Comparison of ENCODE assay signal across 26 mouse cellular contexts in genomic region chr4:12592973-12593372, GRCm38 (mm10).
A peak's percentile ranks its signal among the peaks of the same experiment; 100 is the strongest.
DNase-seq lines count a peak whose midpoint lies in the region; ATAC-seq and TF ChIP-seq lines count a peak whose summit lies in the region.
"Had no signal": no experiment of that assay in that cellular context is flagged by ENCODE, and none has a peak within 500 bp of the region (broad histone marks: within the 10 kb centered on the region; RNA-seq: fewer than 3 reads in every experiment).

No protein-coding gene starts in this region.

- peak; percentile 53 for DNase-seq in embryonic facial prominence, embryonic 11.5 days (ENCODE audit: low spot score)
- DNase-seq in embryonic facial prominence, embryonic 10.5 days (ENCODE audit: low spot score): no peak
- peak; percentile 25 for DNase-seq in limb, embryonic 14.5 days (ENCODE audit: low spot score)
- DNase-seq in limb, embryonic 10.5 days (ENCODE audit: low spot score): no peak
- peak; percentile 38 for DNase-seq in CH12.LX (ENCODE audit: extremely low read depth)
- peak; percentile 33 for DNase-seq in embryo, embryonic 11 days
- no peak for DNase-seq in forebrain, embryonic 10.5 days (ENCODE audit: extremely low spot score, low spot score)
- DNase-seq in ovary, postnatal 14 days (ENCODE audit: low spot score): no peak
- DNase-seq: adrenal gland, adult 2 months; adrenal gland, postnatal 14 days; B cell, adult 2 months; cerebellum, adult 11-12 months; cerebellum, adult 8-10 months; cerebellum, postnatal 10 days; cerebellum, postnatal 36 days; forebrain, postnatal 0 days; gastrocnemius, postnatal 25 days; heart, adult 18-20 months; heart, postnatal 14 days had no signal

- 26% methylated on average over 3 of the region's 3 CpGs for WGBS in embryonic facial prominence, embryonic 11.5 days
- WGBS in embryonic facial prominence, embryonic 10.5 days: 51% methylated on average over 3 of the region's 3 CpGs
- 22% methylated on average over 3 of the region's 3 CpGs for WGBS in limb, embryonic 14.5 days
- WGBS in limb, embryonic 10.5 days: 28% methylated on average over 3 of the region's 3 CpGs
- 76% methylated on average over 3 of the region's 3 CpGs for WGBS in forebrain, embryonic 10.5 days

- H3K79me2 ChIP-seq in CH12.LX (replicated peaks; ENCODE audit: control insufficient read depth, extremely low read depth, insufficient read depth, poor library complexity, severe bottlenecking): no peaks in the 10 kb centered on the region

- no peaks in the 10 kb centered on the region for H3K9me3 ChIP-seq in embryonic facial prominence, embryonic 11.5 days (replicated peaks; ENCODE audit: control insufficient read depth, low read length)
- no peaks in the 10 kb centered on the region for H3K9me3 ChIP-seq in embryonic facial prominence, embryonic 10.5 days
- no peaks in the 10 kb centered on the region for H3K9me3 ChIP-seq in limb, embryonic 14.5 days (ENCODE audit: control insufficient read depth, low read length)
- no peaks in the 10 kb centered on the region for H3K9me3 ChIP-seq in limb, embryonic 10.5 days (replicated peaks)
- no peaks in the 10 kb centered on the region for H3K9me3 ChIP-seq in CH12.LX (replicated peaks; ENCODE audit: low read length)
- H3K9me3 ChIP-seq in forebrain, embryonic 10.5 days: no peaks in the 10 kb centered on the region
- H3K9me3 ChIP-seq: embryonic facial prominence, embryonic 13.5 days; heart, embryonic 15.5 days; hindbrain, embryonic 12.5 days; hindbrain, embryonic 15.5 days had no signal

- H3K4me3 ChIP-seq in embryonic facial prominence, embryonic 11.5 days (ENCODE audit: low read depth, low read length): no peak overlapping the region
- H3K4me3 ChIP-seq in embryonic facial prominence, embryonic 10.5 days: no peak overlapping the region
- H3K4me3 ChIP-seq in limb, embryonic 14.5 days (replicated peaks; ENCODE audit: low read length): no peak overlapping the region
- H3K4me3 ChIP-seq in limb, embryonic 10.5 days: no peak overlapping the region
- H3K4me3 ChIP-seq in CH12.LX (replicated peaks in 1 of 3; ENCODE audit: low read depth in 2 of 3, low read length in 2 of 3, poor library complexity in 1 of 3): no peak overlapping the region
- H3K4me3 ChIP-seq in forebrain, embryonic 10.5 days: no peak overlapping the region
- H3K4me3 ChIP-seq: embryonic facial prominence, embryonic 13.5 days; heart, embryonic 12.5 days; heart, embryonic 15.5 days; hindbrain, embryonic 12.5 days; hindbrain, embryonic 15.5 days had no signal

- H3K4me1 ChIP-seq in embryonic facial prominence, embryonic 11.5 days (ENCODE audit: control insufficient read depth, insufficient read depth, low read length): peaks cover 4% of the 10 kb centered on the region; the same call in 1 of the 2 replicates
- peaks cover 34% of the 10 kb centered on the region for H3K4me1 ChIP-seq in embryonic facial prominence, embryonic 10.5 days
- H3K4me1 ChIP-seq in limb, embryonic 14.5 days (ENCODE audit: control insufficient read depth, insufficient read depth, low read length): peaks cover 27% of the 10 kb centered on the region
- peaks cover 46% of the 10 kb centered on the region for H3K4me1 ChIP-seq in limb, embryonic 10.5 days
- peaks cover 8 to 24% of the 10 kb centered on the region in 2 experiments for H3K4me1 ChIP-seq in CH12.LX (ENCODE audit: control insufficient read depth in 1 of 2, insufficient read depth in 2 of 2)
- peaks cover 11% of the 10 kb centered on the region; the same call in 1 of the 2 replicates for H3K4me1 ChIP-seq in forebrain, embryonic 10.5 days
- H3K4me1 ChIP-seq: heart, embryonic 12.5 days; heart, embryonic 15.5 days; hindbrain, embryonic 12.5 days; hindbrain, embryonic 15.5 days had no signal

- in situ Hi-C loops in CH12.LX (cut with MboI; ENCODE audit: low pct_ligation_motif_present, low pct_unique_long_range_greater_than_20kb, low sequenced_read_pairs): no loop called here

- dilution Hi-C loops in CH12.LX (cut with MboI; ENCODE audit: extremely low pct_ligation_motif_present, extremely low pct_unique_long_range_greater_than_20kb, low sequenced_read_pairs): no loop called here

- no peaks in the 10 kb centered on the region for H3K27me3 ChIP-seq in embryonic facial prominence, embryonic 11.5 days (ENCODE audit: control insufficient read depth, insufficient read depth, low read length)
- H3K27me3 ChIP-seq in embryonic facial prominence, embryonic 10.5 days (replicated peaks; ENCODE audit: low read depth, poor library complexity, severe bottlenecking): no peaks in the 10 kb centered on the region
- H3K27me3 ChIP-seq in limb, embryonic 14.5 days (ENCODE audit: control insufficient read depth, insufficient read depth, low read length): no peaks in the 10 kb centered on the region
- no peaks in the 10 kb centered on the region for H3K27me3 ChIP-seq in limb, embryonic 10.5 days (ENCODE audit: low read depth, poor library complexity, severe bottlenecking)
- no peaks in the 10 kb centered on the region for H3K27me3 ChIP-seq in CH12.LX (replicated peaks)
- no peaks in the 10 kb centered on the region for H3K27me3 ChIP-seq in forebrain, embryonic 10.5 days (ENCODE audit: poor library complexity, severe bottlenecking)
- H3K27me3 ChIP-seq: embryonic facial prominence, embryonic 13.5 days; heart, embryonic 12.5 days; heart, embryonic 15.5 days; hindbrain, embryonic 12.5 days; hindbrain, embryonic 15.5 days had no signal

- TF ChIP-seq RAD21 in CH12.LX (IDR thresholded peaks at IDR 0.05; ENCODE audit: low read depth, low read length): no peak

- H3K27ac ChIP-seq in embryonic facial prominence, embryonic 11.5 days (replicated peaks; ENCODE audit: low read depth, low read length): no peak overlapping the region
- H3K27ac ChIP-seq in embryonic facial prominence, embryonic 10.5 days (replicated peaks): no peak overlapping the region
- H3K27ac ChIP-seq in limb, embryonic 14.5 days (replicated peaks; ENCODE audit: low read depth, low read length): no peak overlapping the region
- no peak overlapping the region for H3K27ac ChIP-seq in limb, embryonic 10.5 days
- H3K27ac ChIP-seq in CH12.LX (ENCODE audit: insufficient read depth, low read depth): no peak overlapping the region
- no peak overlapping the region for H3K27ac ChIP-seq in forebrain, embryonic 10.5 days
- H3K27ac ChIP-seq: embryonic facial prominence, embryonic 13.5 days; heart, embryonic 15.5 days; hindbrain, embryonic 12.5 days; hindbrain, embryonic 15.5 days had no signal

- no peak for TF ChIP-seq POLR2A in limb, embryonic 14.5 days (IDR thresholded peaks at IDR 0.05; ENCODE audit: borderline replicate concordance, extremely low read depth, insufficient read depth, insufficient read length)
- no peak for TF ChIP-seq POLR2A in CH12.LX (IDR thresholded peaks at IDR 0.05; ENCODE audit: low read depth, low read length)

- TF ChIP-seq EP300 in CH12.LX (IDR thresholded peaks at IDR 0.05; ENCODE audit: low read length): peak; percentile 33; the same call in 1 of the 2 replicates

- TF ChIP-seq CTCF in CH12.LX (conservative IDR thresholded peaks at IDR 0.05 in 1 of 2, IDR thresholded peaks at IDR 0.05 in 1 of 2; ENCODE audit: low read depth in 2 of 2, low read length in 2 of 2): no peak

- H3K4me2 ChIP-seq in embryonic facial prominence, embryonic 11.5 days (ENCODE audit: low read depth, low read length): no peak overlapping the region
- no peak overlapping the region for H3K4me2 ChIP-seq in limb, embryonic 14.5 days (replicated peaks; ENCODE audit: low read depth, low read length, severe bottlenecking)
- H3K4me2 ChIP-seq in CH12.LX (ENCODE audit: insufficient read depth, low read depth, poor library complexity, severe bottlenecking): peak overlapping the region; percentile 50; the same call in 1 of the 2 replicates
- H3K4me2 ChIP-seq: embryonic facial prominence, embryonic 13.5 days; heart, embryonic 12.5 days; heart, embryonic 15.5 days; hindbrain, embryonic 12.5 days; hindbrain, embryonic 15.5 days had no signal

- no peak overlapping the region for H3K9ac ChIP-seq in embryonic facial prominence, embryonic 11.5 days (replicated peaks; ENCODE audit: low read length)
- no peak overlapping the region for H3K9ac ChIP-seq in limb, embryonic 14.5 days (ENCODE audit: low read depth, low read length, severe bottlenecking)
- H3K9ac ChIP-seq in CH12.LX (ENCODE audit: insufficient read depth, low read depth): no peak overlapping the region
- H3K9ac ChIP-seq: embryonic facial prominence, embryonic 13.5 days; forebrain, postnatal 0 days; heart, embryonic 12.5 days; heart, embryonic 15.5 days; hindbrain, embryonic 12.5 days; hindbrain, embryonic 15.5 days had no signal

- H3K36me3 ChIP-seq in embryonic facial prominence, embryonic 11.5 days (replicated peaks; ENCODE audit: control insufficient read depth, insufficient read depth, low read depth, low read length): no peaks in the 10 kb centered on the region
- H3K36me3 ChIP-seq in embryonic facial prominence, embryonic 10.5 days (replicated peaks): no peaks in the 10 kb centered on the region
- H3K36me3 ChIP-seq in limb, embryonic 14.5 days (ENCODE audit: control insufficient read depth, insufficient read depth, low read length): no peaks in the 10 kb centered on the region
- no peaks in the 10 kb centered on the region for H3K36me3 ChIP-seq in limb, embryonic 10.5 days
- no peaks in the 10 kb centered on the region for H3K36me3 ChIP-seq in CH12.LX (replicated peaks in 1 of 2; ENCODE audit: control insufficient read depth in 1 of 2, insufficient read depth in 1 of 2, low read length in 1 of 2)
- H3K36me3 ChIP-seq in forebrain, embryonic 10.5 days (replicated peaks): no peaks in the 10 kb centered on the region
- H3K36me3 ChIP-seq: embryonic facial prominence, embryonic 13.5 days; heart, embryonic 12.5 days; heart, embryonic 15.5 days; hindbrain, embryonic 12.5 days; hindbrain, embryonic 15.5 days had no signal

- no peak for ATAC-seq in embryonic facial prominence, embryonic 11.5 days (replicated peaks; ENCODE audit: insufficient number of reproducible peaks, low FRiP score, low TSS enrichment, low read depth)
- ATAC-seq in limb, embryonic 14.5 days (ENCODE audit: low FRiP score, low read depth): no peak
- ATAC-seq: forebrain, embryonic 14.5 days; forebrain, postnatal 0 days; intestine, postnatal 0 days had no signal

TF ChIP-seq in CH12.LX, 34 proteins besides CTCF, POLR2A, EP300 and RAD21:
- TF ChIP-seq TCF12 (IDR thresholded peaks at IDR 0.05; ENCODE audit: low read depth, low read length): 0 out of 2 replicates have a peak, but pooled peaks have one; percentile 35
- no peak for TF ChIP-seq MXI1 (IDR thresholded peaks at IDR 0.05; ENCODE audit: low read depth, low read length)
- TF ChIP-seq ELF1 (IDR thresholded peaks at IDR 0.05; ENCODE audit: low read depth, low read length): no peak
- TF ChIP-seq ETS1 (conservative IDR thresholded peaks at IDR 0.05; ENCODE audit: low read depth, low read length): no peak
- TF ChIP-seq JUND (conservative IDR thresholded peaks at IDR 0.05; ENCODE audit: low read depth, low read length): no peak
- TF ChIP-seq GABPA (IDR thresholded peaks at IDR 0.05; ENCODE audit: insufficient replicate concordance, low read depth, low read length): no peak
- no peak for TF ChIP-seq ZNF384 (IDR thresholded peaks at IDR 0.05; ENCODE audit: low read depth, low read length)
- TF ChIP-seq USF2 (conservative IDR thresholded peaks at IDR 0.05; ENCODE audit: low read depth, low read length): no peak
- no peak for TF ChIP-seq KAT2A (IDR thresholded peaks at IDR 0.05; ENCODE audit: insufficient replicate concordance, low read length)

Comparison
In these comparisons a context has a peak if more than half of its experiments do, and no peak if none do; other contexts are left out.
1. DNase-seq: peak in embryonic facial prominence, embryonic 11.5 days (single experiment), limb, embryonic 14.5 days (single experiment), CH12.LX (single experiment) and embryo, embryonic 11 days (single experiment); none in embryonic facial prominence, embryonic 10.5 days (single experiment), limb, embryonic 10.5 days (single experiment), forebrain, embryonic 10.5 days (single experiment) and ovary, postnatal 14 days (single experiment).